Mouse (Mus musculus): ENCODE measurements around the gene Cpe. TPM values are rescaled to one million over a fixed set of nuclear protein-coding genes. Genes with fewer than 3 reads are reported as not detected.

Gene Cpe
- polyA plus RNA-seq (2015; fragmentation: Nextera tagmentation; extraction: Ambion mirVana), result 165 and 172 TPM in 2 replicates

DNA sequence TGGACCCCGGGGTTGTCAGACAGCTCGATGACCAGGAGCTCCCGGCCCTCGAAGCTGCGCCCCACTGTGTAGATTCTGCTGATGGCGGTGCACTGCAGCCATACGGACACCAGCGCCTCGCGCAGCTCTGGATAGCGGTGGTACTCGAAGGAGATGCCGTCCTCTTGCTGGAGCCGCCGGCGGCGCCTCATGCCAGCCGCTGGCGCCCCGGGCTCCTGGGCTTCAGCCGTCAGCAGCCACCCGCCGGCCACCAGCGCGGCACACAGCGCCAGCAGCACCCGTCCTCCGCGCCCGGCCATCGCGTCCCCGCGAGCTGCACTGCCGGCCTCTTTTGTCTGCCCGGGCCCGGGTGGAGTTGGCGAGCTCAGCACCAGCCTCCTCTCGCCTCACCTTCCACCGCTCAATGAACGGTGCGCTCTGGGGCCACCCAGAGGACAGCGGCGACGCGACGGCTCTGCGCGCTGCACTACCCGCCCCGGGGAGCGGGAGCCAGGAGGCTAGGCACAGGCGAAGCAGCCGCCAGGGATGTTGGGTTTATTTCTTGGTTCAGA is at the start of gene Cpe:
Gene Cpe, minus strand, starts transcription at position 404 of the 551 bp plus-strand sequence.
- no peaks in the 10 kb centered on the region for H3K9me3 ChIP-seq
- peak within 1 kb of the TSS; percentile 71 for H3K27ac ChIP-seq
- H3K27me3 ChIP-seq (replicated peaks), result no peaks in the 10 kb centered on the region
- peak; percentile 96 for ATAC-seq (ENCODE audit: insufficient read depth, low FRiP score, low read depth)
- WGBS, result under 1% methylated on average over 52 of the region's 54 CpGs
- no peaks in the 10 kb centered on the region for H3K36me3 ChIP-seq
- H3K4me3 ChIP-seq (replicated peaks), result peak within 1 kb of the TSS; percentile 66
- H3K4me1 ChIP-seq, result no peaks in the 10 kb centered on the region
- H3K4me2 ChIP-seq, result peak within 1 kb of the TSS; percentile 97
- H3K9ac ChIP-seq, result peak within 1 kb of the TSS; percentile 52; the same call in 1 of the 2 replicates

- ATAC-seq (ENCODE audit: insufficient read depth, low FRiP score, low read depth), result no peak
- Histone ChIP-seq H3K4me3 (replicated peaks) (no peak overlapping the region), H3K27ac (no peak overlapping the region), H3K9ac (no peak overlapping the region), H3K27me3 (replicated peaks) (no peaks in the 10 kb centered on the region), H3K4me1 (no peaks in the 10 kb centered on the region), H3K4me2 (no peak overlapping the region), H3K36me3 (no peaks in the 10 kb centered on the region), H3K9me3 (no peaks in the 10 kb centered on the region)
- 87% methylated on average over 13 of the region's 13 CpGs for WGBS
These were observed 47.8 kb upstream of the Cpe start for GRCm38 (mm10) chr8:64740547-64741211.

DNA sequence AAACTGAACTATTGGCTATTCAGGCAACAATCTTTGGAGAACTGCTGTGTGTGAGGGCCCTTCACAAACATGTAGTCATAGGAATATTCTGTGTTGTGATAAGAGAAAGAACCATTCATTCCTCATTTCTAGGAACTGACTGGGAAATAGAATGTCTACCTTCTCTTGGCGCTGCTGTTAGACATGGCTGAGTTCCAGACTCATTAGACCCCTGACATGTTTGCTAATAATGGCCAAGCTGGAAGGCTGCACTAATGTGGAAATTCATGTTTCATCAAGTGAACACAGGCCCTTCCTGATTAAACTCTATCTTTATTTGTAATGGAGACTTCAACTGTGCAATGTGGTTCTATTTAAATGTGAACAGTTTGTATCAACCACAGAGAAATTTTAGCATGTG is 46.1 kb upstream of the Cpe start:
- H3K27ac ChIP-seq, result no peak overlapping the region
- H3K4me1 ChIP-seq, result no peaks in the 10 kb centered on the region
- no peaks in the 10 kb centered on the region for H3K27me3 ChIP-seq (replicated peaks)
- H3K4me2 ChIP-seq, result no peak overlapping the region
- H3K9me3 ChIP-seq, result no peaks in the 10 kb centered on the region
- no peak overlapping the region for H3K9ac ChIP-seq
- ATAC-seq (ENCODE audit: insufficient read depth, low FRiP score, low read depth), result no peak
- H3K36me3 ChIP-seq, result no peaks in the 10 kb centered on the region
- WGBS, result 60% methylated on average over 1 of the region's 1 CpGs
- no peak overlapping the region for H3K4me3 ChIP-seq (replicated peaks)

DNA sequence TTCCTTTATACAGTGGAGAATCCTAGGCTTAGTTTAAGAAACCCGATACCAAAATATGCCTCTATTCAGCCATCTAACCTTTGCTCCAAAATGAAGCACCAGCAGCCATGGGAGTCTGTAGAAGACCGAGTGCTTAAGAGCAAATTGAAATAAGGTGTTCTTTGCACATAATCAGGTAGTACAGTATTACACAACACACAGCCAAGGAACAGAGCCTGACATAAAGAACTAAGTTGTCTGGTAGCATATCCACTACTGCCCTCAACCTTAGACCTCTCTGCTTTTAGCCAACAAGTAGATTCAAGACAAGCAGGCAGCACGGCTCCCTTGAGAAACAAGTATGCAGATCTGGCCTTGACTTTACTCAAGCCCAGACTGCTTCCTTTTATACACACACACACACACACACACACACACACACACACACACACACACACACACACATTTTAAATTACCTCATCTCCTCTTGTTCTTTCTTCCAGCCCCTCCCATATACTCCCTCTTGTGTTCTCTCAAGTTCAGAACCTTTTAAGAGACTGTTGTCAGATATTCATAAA is 44.0 kb upstream of the Cpe start:
- Histone ChIP-seq H3K27me3 (replicated peaks) (no peaks in the 10 kb centered on the region), H3K4me1 (0 out of 2 replicates have a peak, but pooled peaks cover 2% of the 10 kb centered on the region), H3K4me3 (replicated peaks) (no peak overlapping the region), H3K27ac (no peak overlapping the region), H3K4me2 (no peak overlapping the region), H3K9me3 (no peaks in the 10 kb centered on the region), H3K36me3 (no peaks in the 10 kb centered on the region), H3K9ac (no peak overlapping the region)
- 68% methylated on average over 3 of the region's 3 CpGs for WGBS
- no peak for ATAC-seq (ENCODE audit: insufficient read depth, low FRiP score, low read depth)

DNA sequence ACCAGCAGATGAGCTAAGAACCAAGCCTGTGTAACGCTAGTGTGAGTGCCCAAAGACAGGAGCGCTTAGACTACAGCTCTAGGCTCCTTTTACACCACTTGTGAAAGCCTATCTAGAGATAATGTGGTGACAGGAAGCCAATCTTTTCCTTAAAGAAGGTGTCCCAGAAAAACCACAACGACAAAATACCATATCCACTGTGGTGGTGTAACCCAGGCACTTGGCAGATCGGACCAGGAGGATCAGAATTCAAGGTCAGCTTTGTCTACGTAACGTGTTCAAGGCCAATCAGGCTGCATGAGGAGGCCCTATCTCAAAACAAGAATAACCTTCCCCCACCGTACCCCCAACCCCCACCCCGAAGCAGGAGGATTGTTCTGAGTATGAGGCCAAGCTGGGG is 42.3 kb upstream of the Cpe start:
- WGBS, result 83% methylated on average over 8 of the region's 8 CpGs
- H3K27ac ChIP-seq, result no peak overlapping the region
- H3K4me2 ChIP-seq, result no peak overlapping the region
- no peak overlapping the region for H3K9ac ChIP-seq
- ATAC-seq (ENCODE audit: insufficient read depth, low FRiP score, low read depth), result no peak
- H3K36me3 ChIP-seq, result 0 out of 2 replicates have a peak, but pooled peaks cover 3% of the 10 kb centered on the region
- 0 out of 2 replicates have a peak, but pooled peaks cover 3% of the 10 kb centered on the region for H3K4me1 ChIP-seq
- no peaks in the 10 kb centered on the region for H3K27me3 ChIP-seq (replicated peaks)
- no peaks in the 10 kb centered on the region for H3K9me3 ChIP-seq
- H3K4me3 ChIP-seq (replicated peaks), result no peak overlapping the region

GRCm38 (mm10) chr8:64733271-64733943 is 40.6 kb upstream of the Cpe start, which contains the start of gene Msmo1:
Gene Msmo1, minus strand, starts transcription at chr8:64733792.
- peak within 1 kb of the TSS; percentile 66 for H3K9ac ChIP-seq
- H3K27me3 ChIP-seq (replicated peaks), result no peaks in the 10 kb centered on the region
- H3K4me1 ChIP-seq, result 0 out of 2 replicates have a peak, but pooled peaks cover 3% of the 10 kb centered on the region
- H3K36me3 ChIP-seq, result 0 out of 2 replicates have a peak, but pooled peaks cover 3% of the 10 kb centered on the region
- H3K4me3 ChIP-seq (replicated peaks), result peak within 1 kb of the TSS; percentile 88
- peak within 1 kb of the TSS; percentile 73 for H3K4me2 ChIP-seq
- ATAC-seq (ENCODE audit: insufficient read depth, low FRiP score, low read depth), result peak; percentile 100
- WGBS, result under 1% methylated on average over 60 of the region's 60 CpGs
- peak within 1 kb of the TSS; percentile 82 for H3K27ac ChIP-seq
- no peaks in the 10 kb centered on the region for H3K9me3 ChIP-seq

- Histone ChIP-seq H3K4me1 (0 out of 2 replicates have a peak, but pooled peaks cover 3% of the 10 kb centered on the region), H3K9me3 (no peaks in the 10 kb centered on the region), H3K27me3 (replicated peaks) (no peaks in the 10 kb centered on the region), H3K9ac (peak overlapping the region; percentile 66; the same call in 1 of the 2 replicates), H3K36me3 (peaks cover 5% of the 10 kb centered on the region; the same call in 1 of the 2 replicates), H3K4me2 (peak overlapping the region; percentile 73), H3K27ac (peak overlapping the region; percentile 82; the same call in 1 of the 2 replicates), H3K4me3 (replicated peaks) (peak overlapping the region; percentile 88)
- ATAC-seq (ENCODE audit: insufficient read depth, low FRiP score, low read depth), result no peak
- 7% methylated on average over 9 of the region's 9 CpGs for WGBS
These were observed 39.7 kb upstream of the Cpe start for GRCm38 (mm10) chr8:64732596-64732995.

- Histone ChIP-seq H3K36me3 (peaks cover 30% of the 10 kb centered on the region), H3K4me2 (no peak overlapping the region), H3K9me3 (no peaks in the 10 kb centered on the region), H3K4me3 (replicated peaks) (no peak overlapping the region), H3K27ac (no peak overlapping the region), H3K9ac (no peak overlapping the region), H3K27me3 (replicated peaks) (no peaks in the 10 kb centered on the region), H3K4me1 (0 out of 2 replicates have a peak, but pooled peaks cover 3% of the 10 kb centered on the region)
- no peak for ATAC-seq (ENCODE audit: insufficient read depth, low FRiP score, low read depth)
- WGBS, result 84% methylated on average over 7 of the region's 7 CpGs
These were observed 35.3 kb upstream of the Cpe start for GRCm38 (mm10) chr8:64728156-64728555.

- no peaks in the 10 kb centered on the region for H3K9me3 ChIP-seq
- H3K27ac ChIP-seq, result peak overlapping the region; percentile 44
- H3K27me3 ChIP-seq (replicated peaks), result no peaks in the 10 kb centered on the region
- 76% methylated on average over 4 of the region's 4 CpGs for WGBS
- no peak overlapping the region for H3K9ac ChIP-seq
- no peak overlapping the region for H3K4me3 ChIP-seq (replicated peaks)
- H3K36me3 ChIP-seq, result peaks cover 40% of the 10 kb centered on the region
- no peak overlapping the region for H3K4me2 ChIP-seq
- no peak; the same call in 1 of the 2 replicates for ATAC-seq (ENCODE audit: insufficient read depth, low FRiP score, low read depth)
- H3K4me1 ChIP-seq, result no peaks in the 10 kb centered on the region
These were observed 33.4 kb upstream of the Cpe start for GRCm38 (mm10) chr8:64726190-64726695.

DNA sequence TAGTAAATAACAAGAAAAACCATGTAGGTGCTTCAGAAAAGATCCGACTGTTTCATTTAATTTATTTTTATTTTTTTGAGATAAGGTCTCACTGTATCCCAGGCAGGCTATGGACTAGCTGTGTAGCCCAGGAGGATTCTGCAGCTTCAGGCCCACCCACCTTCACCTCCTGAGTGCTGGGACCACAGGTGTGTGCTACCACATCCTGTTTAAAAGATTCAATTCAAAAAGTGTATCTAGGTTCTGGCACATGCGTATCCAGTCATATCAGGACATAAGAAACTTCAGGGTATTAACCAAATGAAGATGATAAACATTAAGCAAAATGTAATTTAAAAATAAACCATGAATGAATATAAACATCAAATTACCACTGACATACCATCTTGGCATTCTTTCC is 30.4 kb upstream of the Cpe start:
- no peaks in the 10 kb centered on the region for H3K4me1 ChIP-seq
- no peak for ATAC-seq (ENCODE audit: insufficient read depth, low FRiP score, low read depth)
- no peak overlapping the region for H3K4me3 ChIP-seq (replicated peaks)
- no peak overlapping the region for H3K9ac ChIP-seq
- no peaks in the 10 kb centered on the region for H3K9me3 ChIP-seq
- H3K27me3 ChIP-seq (replicated peaks), result no peaks in the 10 kb centered on the region
- H3K27ac ChIP-seq, result no peak overlapping the region
- H3K36me3 ChIP-seq, result peaks cover 51% of the 10 kb centered on the region
- 80% methylated on average over 2 of the region's 2 CpGs for WGBS
- H3K4me2 ChIP-seq, result no peak overlapping the region

- H3K4me2 ChIP-seq, result no peak overlapping the region
- peaks cover 36% of the 10 kb centered on the region for H3K36me3 ChIP-seq
- no peak overlapping the region for H3K27ac ChIP-seq
- ATAC-seq (ENCODE audit: insufficient read depth, low FRiP score, low read depth), result no peak
- H3K27me3 ChIP-seq (replicated peaks), result no peaks in the 10 kb centered on the region
- 87% methylated on average over 7 of the region's 7 CpGs for WGBS
- no peak overlapping the region for H3K9ac ChIP-seq
- no peak overlapping the region for H3K4me3 ChIP-seq (replicated peaks)
- no peaks in the 10 kb centered on the region for H3K9me3 ChIP-seq
- H3K4me1 ChIP-seq, result no peaks in the 10 kb centered on the region
These were observed 25.0 kb upstream of the Cpe start for GRCm38 (mm10) chr8:64717868-64718267.

All from stomach, embryonic 15.5 days (tissue).